ENCODE assay signal across 14 mouse cellular contexts in the genomic region with DNA sequence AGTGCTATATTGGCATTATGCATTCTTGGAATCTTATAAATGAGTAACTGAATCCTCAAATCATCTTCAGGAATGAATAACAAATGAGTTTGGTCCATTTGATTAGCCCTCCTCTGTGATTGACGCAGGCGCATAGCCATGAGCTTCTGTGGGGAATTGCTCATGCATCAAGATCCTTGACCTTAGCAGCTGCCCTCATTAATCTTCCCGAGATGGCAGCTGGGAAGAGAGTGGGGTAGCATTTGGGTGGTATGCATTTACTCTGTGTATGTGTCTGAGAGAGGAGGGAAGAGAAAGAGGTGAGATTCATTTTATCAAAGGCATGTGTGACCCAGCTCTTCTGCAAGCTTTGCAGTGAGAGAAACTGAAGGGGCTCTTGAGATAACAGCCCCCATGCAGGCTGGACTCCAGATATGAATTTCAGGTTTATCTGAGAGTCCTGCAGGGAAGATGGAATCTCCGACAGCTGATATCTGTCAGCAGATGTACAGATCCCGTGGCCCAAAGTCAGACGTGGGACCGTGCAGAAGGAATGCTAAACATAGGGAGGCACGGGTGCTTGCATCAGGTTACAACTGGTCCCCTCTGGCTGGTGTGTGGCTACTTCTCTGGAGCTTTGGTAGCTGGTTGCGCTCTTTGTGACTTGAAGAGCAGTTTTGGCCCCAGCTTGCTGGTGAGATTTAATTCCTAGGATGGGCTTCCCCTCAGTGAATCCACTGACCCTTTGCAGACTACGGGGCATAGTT.
A peak's percentile ranks its signal among the peaks of the same experiment; 100 is the strongest.
DNase-seq lines count a peak whose midpoint lies in the region; ATAC-seq and TF ChIP-seq lines count a peak whose summit lies in the region.
"Had no signal": no experiment of that assay in that cellular context is flagged by ENCODE, and none has a peak within 500 bp of the region (broad histone marks: within the 10 kb centered on the region; RNA-seq: fewer than 3 reads in every experiment).

No protein-coding gene starts in this region.

- no peak for TF ChIP-seq CTCF in gastrocnemius, adult 2 months (IDR thresholded peaks at IDR 0.05)

- H3K4me1 ChIP-seq in hindbrain, embryonic 11.5 days (replicated peaks; ENCODE audit: control insufficient read depth, insufficient read depth, low read length): 0 out of 2 replicates have a peak, but pooled peaks cover 5% of the 10 kb centered on the region
- H3K4me1 ChIP-seq in midbrain, embryonic 14.5 days (ENCODE audit: control insufficient read depth, insufficient read depth, low read length): peaks cover 5% of the 10 kb centered on the region; the same call in 1 of the 2 replicates
- no peaks in the 10 kb centered on the region for H3K4me1 ChIP-seq in heart, embryonic 11.5 days (ENCODE audit: control insufficient read depth, insufficient read depth, low read length)

- H3K27ac ChIP-seq in gastrocnemius, adult 2 months: peak overlapping the region; percentile 8; the same call in 1 of the 2 replicates
- H3K27ac ChIP-seq in hindbrain, embryonic 11.5 days (ENCODE audit: low read depth, low read length): peak overlapping the region; percentile 76
- H3K27ac ChIP-seq in midbrain, embryonic 14.5 days (replicated peaks; ENCODE audit: low read depth, low read length): no peak overlapping the region
- H3K27ac ChIP-seq in heart, embryonic 11.5 days (ENCODE audit: low read depth, low read length): no peak overlapping the region

- no peaks in the 10 kb centered on the region for H3K9me3 ChIP-seq in hindbrain, embryonic 11.5 days (ENCODE audit: control insufficient read depth, low read length)
- no peaks in the 10 kb centered on the region for H3K9me3 ChIP-seq in midbrain, embryonic 14.5 days (ENCODE audit: control insufficient read depth, low read length)
- H3K9me3 ChIP-seq in heart, embryonic 11.5 days (replicated peaks; ENCODE audit: control insufficient read depth, low read length): no peaks in the 10 kb centered on the region

- ATAC-seq in hindbrain, embryonic 11.5 days (ENCODE audit: low FRiP score): peak; percentile 86
- ATAC-seq in midbrain, embryonic 14.5 days (ENCODE audit: low FRiP score, low TSS enrichment): peak; percentile 37; the same call in 1 of the 2 replicates
- no peak for ATAC-seq in heart, embryonic 11.5 days (replicated peaks; ENCODE audit: insufficient number of reproducible peaks, low FRiP score, low TSS enrichment)

- no peak for DNase-seq in gastrocnemius, adult 2 months
- DNase-seq in gastrocnemius, adult 8-10 months (ENCODE audit: low spot score in 2 of 2): no peak
- peak; percentile 71 for DNase-seq in embryo, embryonic 10.5 days (ENCODE audit: low spot score)
- peak; percentile 77 for DNase-seq in hindbrain, embryonic 11.5 days (ENCODE audit: low spot score)
- no peak for DNase-seq in midbrain, embryonic 14.5 days
- DNase-seq in left cerebral cortex, adult 11 months (ENCODE audit: low spot score): no peak
- DNase-seq in lung, postnatal 10 days: no peak
- DNase-seq: cerebellum, adult 9-11 months; gastrocnemius, postnatal 10 days; kidney, adult 2 months; lung, adult 18-20 months had no signal

- no peak overlapping the region for H3K4me3 ChIP-seq in gastrocnemius, adult 2 months
- H3K4me3 ChIP-seq in hindbrain, embryonic 11.5 days (ENCODE audit: low read depth, low read length): no peak overlapping the region
- no peak overlapping the region for H3K4me3 ChIP-seq in midbrain, embryonic 14.5 days (replicated peaks; ENCODE audit: low read depth, low read length)
- H3K4me3 ChIP-seq in heart, embryonic 11.5 days (ENCODE audit: low read depth, low read length): no peak overlapping the region
- H3K4me3 ChIP-seq: megakaryocyte, embryonic 14.5 days had no signal

- intact Hi-C loops in gastrocnemius, adult 2 months (cut with DNase I): no loop called here

- H3K4me2 ChIP-seq in hindbrain, embryonic 11.5 days (replicated peaks; ENCODE audit: low read depth, low read length): no peak overlapping the region
- H3K4me2 ChIP-seq in midbrain, embryonic 14.5 days (ENCODE audit: low read length): no peak overlapping the region
- H3K4me2 ChIP-seq in heart, embryonic 11.5 days: no peak overlapping the region

- WGBS in hindbrain, embryonic 11.5 days: 44% methylated on average over 10 of the region's 10 CpGs
- WGBS in midbrain, embryonic 14.5 days: 47% methylated on average over 10 of the region's 10 CpGs
- WGBS in heart, embryonic 11.5 days (ENCODE audit: insufficient replicate concordance): 43% methylated on average over 10 of the region's 10 CpGs

- no peaks in the 10 kb centered on the region for H3K36me3 ChIP-seq in hindbrain, embryonic 11.5 days (ENCODE audit: control insufficient read depth, insufficient read depth, low read length)
- no peaks in the 10 kb centered on the region for H3K36me3 ChIP-seq in midbrain, embryonic 14.5 days (ENCODE audit: control insufficient read depth, insufficient read depth, low read length)
- H3K36me3 ChIP-seq in heart, embryonic 11.5 days (ENCODE audit: control insufficient read depth, insufficient read depth, low read length): no peaks in the 10 kb centered on the region

- no peak overlapping the region for H3K9ac ChIP-seq in hindbrain, embryonic 11.5 days (ENCODE audit: low read depth, low read length)
- H3K9ac ChIP-seq in midbrain, embryonic 14.5 days (replicated peaks; ENCODE audit: low read length): no peak overlapping the region
- H3K9ac ChIP-seq in heart, embryonic 11.5 days (ENCODE audit: low read depth, low read length): no peak overlapping the region

- no peaks in the 10 kb centered on the region for H3K27me3 ChIP-seq in hindbrain, embryonic 11.5 days (ENCODE audit: control insufficient read depth, insufficient read depth, low read length)
- H3K27me3 ChIP-seq in midbrain, embryonic 14.5 days (ENCODE audit: control insufficient read depth, insufficient read depth, low read length): no peaks in the 10 kb centered on the region
- no peaks in the 10 kb centered on the region for H3K27me3 ChIP-seq in heart, embryonic 11.5 days (ENCODE audit: control insufficient read depth, insufficient read depth, low read length)
- H3K27me3 ChIP-seq: CH12.LX; megakaryocyte, embryonic 14.5 days had no signal

Comparison
In these comparisons a context has a peak if more than half of its experiments do, and no peak if none do; other contexts are left out.
1. DNase-seq: peak in embryo, embryonic 10.5 days (single experiment) and hindbrain, embryonic 11.5 days (single experiment); none in gastrocnemius, adult 2 months (single experiment), gastrocnemius, adult 8-10 months (0 of 2), midbrain, embryonic 14.5 days (single experiment), left cerebral cortex, adult 11 months (single experiment) and lung, postnatal 10 days (single experiment).
2. H3K27ac ChIP-seq: peak in gastrocnemius, adult 2 months (single experiment) and hindbrain, embryonic 11.5 days (single experiment); none in midbrain, embryonic 14.5 days (single experiment) and heart, embryonic 11.5 days (single experiment).